Mouse (Mus musculus): ENCODE measurements around the gene Vamp1. TPM values are rescaled to one million over a fixed set of nuclear protein-coding genes. Genes with fewer than 3 reads are reported as not detected.

Vamp1 gene
- 3.8 TPM for polyA plus RNA-seq (2014; fragmentation: Illumina TruSeq; extraction: RNeasy Lipid Tissue Mini Kit (QIAGEN cat#74804); ENCODE audit: insufficient read depth, low read depth, low replicate concordance)

DNA sequence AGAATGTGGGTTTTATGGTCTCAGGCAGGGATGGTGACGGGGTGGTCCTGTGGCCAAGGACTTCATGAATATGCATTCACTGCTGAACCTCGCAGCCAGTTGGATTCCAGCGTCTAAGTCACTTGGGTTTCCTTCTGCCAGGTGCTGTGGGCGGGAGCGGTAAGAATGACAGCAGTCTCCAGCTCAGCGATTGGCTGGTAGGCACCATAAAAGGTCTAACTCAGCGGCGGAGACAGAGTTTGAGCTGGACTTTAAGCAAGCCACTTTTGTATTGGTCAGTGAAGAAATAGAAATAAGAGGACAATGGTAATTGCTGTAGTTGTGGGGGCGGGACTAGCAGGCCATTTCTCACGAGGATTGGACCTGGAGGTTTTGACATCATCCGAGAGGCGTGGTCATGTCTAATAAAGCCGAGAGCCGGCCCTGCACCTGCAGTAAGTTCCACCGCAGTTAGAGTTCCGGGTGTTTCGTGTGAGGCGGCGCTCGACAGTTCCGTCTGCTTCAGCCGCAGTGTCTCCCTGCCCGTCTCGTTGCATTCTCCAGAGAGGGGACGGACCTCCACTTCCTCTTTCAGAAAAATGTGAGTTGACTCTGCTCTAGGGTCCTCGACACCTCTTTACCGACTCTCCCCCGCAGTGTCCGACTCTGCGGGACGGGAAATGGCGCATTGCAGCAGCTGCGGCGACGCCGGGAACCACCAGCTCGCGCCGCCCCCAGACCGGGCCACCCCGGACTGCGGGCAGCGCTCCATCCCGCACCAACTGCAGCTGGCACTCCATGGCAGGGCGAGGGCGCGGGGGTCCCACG lies at the start of gene Vamp1:
Gene Vamp1 (plus strand): TSS at position 404 of the 807 bp plus-strand sequence.

DNA sequence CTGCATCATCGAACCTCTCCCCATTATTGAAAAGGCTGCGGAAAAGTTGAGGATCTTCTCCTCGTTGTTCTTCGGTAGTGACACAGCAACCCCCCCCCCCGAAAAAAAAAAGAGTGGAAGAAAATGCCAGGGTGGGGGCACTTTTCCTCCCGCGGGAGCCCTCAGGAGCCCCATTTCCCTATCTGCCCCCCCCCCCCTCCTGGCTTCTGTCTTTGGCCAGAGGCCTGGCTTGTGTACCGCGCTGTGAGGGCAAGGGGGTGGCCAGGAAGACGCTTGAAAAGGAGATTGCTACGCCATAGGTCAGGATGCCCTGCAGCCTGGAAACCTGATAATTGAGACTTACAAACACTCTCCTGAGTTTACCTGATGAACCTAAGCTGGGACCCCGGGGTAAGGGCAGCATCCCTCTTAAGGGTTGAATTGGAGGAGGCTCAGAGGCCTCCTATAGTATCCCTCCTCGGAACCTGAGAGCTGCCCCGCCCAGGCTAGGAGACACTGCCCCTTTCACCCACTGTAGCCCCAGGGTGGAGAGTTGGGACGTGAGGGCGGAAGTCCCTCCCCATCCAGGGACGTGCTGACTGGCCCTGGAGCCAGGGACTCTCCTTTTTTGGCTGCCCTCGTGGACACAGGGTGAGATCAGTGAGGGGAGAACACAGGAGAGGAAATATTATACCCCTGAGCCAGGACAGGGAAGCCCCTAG lies 49.1 kb upstream of the Vamp1 start, which contains the start of gene Gapdh:
Gene Gapdh (minus strand): TSS at position 417 of the 701 bp plus-strand sequence.

DNA sequence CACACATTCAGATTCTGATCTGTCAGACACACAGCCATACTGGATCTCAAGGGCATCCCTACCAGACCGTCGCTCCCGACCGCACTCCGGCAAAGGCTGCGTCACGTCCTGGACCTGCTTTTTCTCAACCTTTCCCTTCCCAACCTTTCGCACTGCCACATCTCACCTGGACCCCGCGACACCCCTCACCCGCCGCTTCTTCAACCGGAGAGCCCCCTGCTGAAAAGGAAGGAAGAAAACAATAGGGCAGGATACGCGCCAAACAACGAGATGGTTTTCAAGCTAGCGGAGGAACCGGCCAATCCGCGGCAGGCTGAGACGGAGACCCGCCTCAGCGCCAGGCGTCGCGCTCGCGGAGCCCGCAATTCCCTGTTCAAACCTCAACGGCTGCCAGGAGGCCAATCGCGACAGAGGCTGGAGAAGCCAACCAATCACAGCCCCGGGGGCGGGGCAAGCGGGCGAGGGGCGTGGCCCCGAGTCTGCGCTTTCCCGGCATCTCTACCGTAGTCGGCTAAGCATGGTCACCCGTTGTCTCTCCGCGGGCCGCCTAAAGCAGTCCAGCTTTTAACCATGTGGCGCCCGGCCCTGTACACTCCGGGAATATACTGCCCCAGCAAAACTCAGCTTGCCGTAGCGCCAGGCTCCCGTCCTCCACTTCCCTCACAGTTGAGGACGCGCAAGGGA lies 23.9 kb upstream of the Vamp1 start, which contains the start of the genes Ncapd2 and Mrpl51:
Gene Ncapd2 (minus strand): TSS at position 370 of the 684 bp plus-strand sequence.
Gene Mrpl51 (plus strand): TSS at position 470 of the 684 bp plus-strand sequence.

DNA sequence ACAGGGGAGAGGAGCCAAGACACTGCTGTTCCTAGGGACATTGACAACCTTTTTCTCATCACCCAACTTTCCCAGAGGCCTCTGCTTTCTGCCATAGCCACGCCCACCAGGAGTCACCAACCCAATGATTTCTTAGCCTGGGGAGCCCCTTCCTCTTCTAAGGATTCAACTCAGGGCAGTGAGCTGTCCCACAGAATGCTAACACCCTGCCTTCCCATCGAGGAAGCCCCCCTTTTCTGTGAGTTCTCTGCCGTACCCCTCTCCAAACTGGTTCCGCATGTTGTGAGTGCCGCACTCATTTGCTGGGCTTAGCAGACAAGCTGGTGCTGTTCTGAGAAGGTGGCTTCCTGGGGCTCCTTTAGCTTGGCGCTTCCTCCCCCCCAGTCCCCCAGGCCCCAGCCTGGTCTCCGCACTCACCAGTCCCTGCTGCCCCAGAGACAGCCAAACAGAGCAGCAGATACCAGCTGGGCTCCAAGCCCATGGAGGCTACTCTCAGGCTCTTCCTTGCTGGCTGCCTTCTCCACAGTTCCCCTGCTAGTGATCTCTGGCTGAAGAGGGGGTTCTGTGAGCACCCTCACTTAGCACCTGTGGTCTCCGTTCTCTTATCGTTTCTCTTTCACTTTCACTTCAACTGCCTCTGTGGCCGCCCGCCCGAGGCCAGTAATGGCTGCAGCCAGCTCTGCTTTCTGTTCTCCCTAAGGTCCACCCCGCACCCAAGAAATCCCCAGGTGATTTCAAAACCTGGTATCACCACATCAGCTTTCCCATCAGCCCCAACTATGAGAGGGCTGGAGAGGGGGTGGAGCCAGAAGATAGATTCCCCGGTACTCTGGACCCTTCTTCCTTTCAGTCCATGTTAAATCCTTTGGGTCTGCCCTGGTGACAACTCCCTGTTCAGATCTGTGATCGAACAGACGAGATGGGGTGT lies 16.0 kb downstream of the Vamp1 start, which contains the start of gene Tapbpl:
Gene Tapbpl (minus strand): TSS at position 744 of the 928 bp plus-strand sequence.

DNA sequence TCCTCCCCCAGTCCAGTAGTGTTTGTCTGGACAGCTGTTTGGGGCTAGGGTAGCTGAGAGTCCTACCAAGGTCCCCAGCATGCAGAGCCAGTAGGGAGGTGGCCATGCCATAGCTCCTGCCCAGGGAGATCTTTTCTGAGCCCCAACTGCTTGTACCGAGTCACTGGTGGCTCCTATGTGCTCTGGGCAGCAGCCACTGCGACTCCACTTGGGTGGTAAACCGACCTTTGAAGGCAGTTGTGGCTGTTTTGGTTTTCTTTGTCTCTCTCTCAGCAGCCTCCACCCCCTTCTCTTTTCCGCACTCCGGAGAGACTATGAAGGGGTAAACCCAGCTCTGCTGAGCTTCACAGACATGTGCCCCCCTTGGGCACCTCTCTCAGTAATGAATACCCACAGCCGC lies 21.4 kb downstream of the Vamp1 start, which contains the start of gene Cd27:
Gene Cd27 (minus strand): TSS at position 229 of the 400 bp plus-strand sequence.

DNA sequence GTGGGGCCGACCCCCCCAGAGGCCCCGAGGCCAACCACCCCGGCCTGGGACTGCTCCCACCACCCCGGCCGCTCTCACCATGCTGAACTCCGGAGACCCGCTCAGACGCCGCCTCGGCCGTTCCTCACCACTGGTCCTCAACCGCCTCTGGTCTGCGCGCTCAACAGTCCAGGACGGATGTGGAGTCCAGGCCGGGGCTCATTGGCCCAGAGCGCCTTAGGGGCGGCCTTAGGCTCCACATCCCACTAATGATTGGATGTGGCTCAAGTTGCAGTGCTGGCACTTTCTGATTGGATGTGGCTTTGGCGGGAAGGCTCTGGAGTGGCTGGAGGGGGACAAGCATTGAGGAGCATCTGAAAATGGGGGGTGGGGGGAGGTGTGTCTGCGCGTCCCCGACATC lies 70.5 kb downstream of the Vamp1 start, which contains the start of gene Tuba3a:
Gene Tuba3a (minus strand): TSS at position 153 of the 400 bp plus-strand sequence.

Other genes with a start within 250 kb of the Vamp1 start
- gene Pianp, start 218.9 kb upstream of the Vamp1 start, polyA plus RNA-seq (2014; fragmentation: Illumina TruSeq; extraction: RNeasy Lipid Tissue Mini Kit (QIAGEN cat#74804); ENCODE audit: insufficient read depth, low read depth, low replicate concordance): 0.85 TPM
- 14.9 TPM for gene Zfp384, start 206.4 kb upstream of the Vamp1 start, polyA plus RNA-seq (2014; fragmentation: Illumina TruSeq; extraction: RNeasy Lipid Tissue Mini Kit (QIAGEN cat#74804); ENCODE audit: insufficient read depth, low read depth, low replicate concordance)
- 48.9 TPM for gene Ing4, start 175.8 kb upstream of the Vamp1 start, polyA plus RNA-seq (2014; fragmentation: Illumina TruSeq; extraction: RNeasy Lipid Tissue Mini Kit (QIAGEN cat#74804); ENCODE audit: insufficient read depth, low read depth, low replicate concordance)
- gene Acrbp, start 165.9 kb upstream of the Vamp1 start, polyA plus RNA-seq (2014; fragmentation: Illumina TruSeq; extraction: RNeasy Lipid Tissue Mini Kit (QIAGEN cat#74804); ENCODE audit: insufficient read depth, low read depth, low replicate concordance): 5.7 TPM
- 0.61 TPM for gene Lpar5, start 147.6 kb upstream of the Vamp1 start, polyA plus RNA-seq (2014; fragmentation: Illumina TruSeq; extraction: RNeasy Lipid Tissue Mini Kit (QIAGEN cat#74804); ENCODE audit: insufficient read depth, low read depth, low replicate concordance)
- 28.2 TPM for gene Chd4, start 119.6 kb upstream of the Vamp1 start, polyA plus RNA-seq (2014; fragmentation: Illumina TruSeq; extraction: RNeasy Lipid Tissue Mini Kit (QIAGEN cat#74804); ENCODE audit: insufficient read depth, low read depth, low replicate concordance)
- gene Nop2, start 83.6 kb upstream of the Vamp1 start, polyA plus RNA-seq (2014; fragmentation: Illumina TruSeq; extraction: RNeasy Lipid Tissue Mini Kit (QIAGEN cat#74804); ENCODE audit: insufficient read depth, low read depth, low replicate concordance): 11.0 TPM
- gene Iffo1, start 70.3 kb upstream of the Vamp1 start, polyA plus RNA-seq (2014; fragmentation: Illumina TruSeq; extraction: RNeasy Lipid Tissue Mini Kit (QIAGEN cat#74804); ENCODE audit: insufficient read depth, low read depth, low replicate concordance): 8.6 TPM
- 405 TPM for gene Gapdh, start 49.1 kb upstream of the Vamp1 start, polyA plus RNA-seq (2014; fragmentation: Illumina TruSeq; extraction: RNeasy Lipid Tissue Mini Kit (QIAGEN cat#74804); ENCODE audit: insufficient read depth, low read depth, low replicate concordance)
- 5.2 TPM for gene Ncapd2, start 23.9 kb upstream of the Vamp1 start, polyA plus RNA-seq (2014; fragmentation: Illumina TruSeq; extraction: RNeasy Lipid Tissue Mini Kit (QIAGEN cat#74804); ENCODE audit: insufficient read depth, low read depth, low replicate concordance)
- gene Mrpl51, start 23.8 kb upstream of the Vamp1 start, polyA plus RNA-seq (2014; fragmentation: Illumina TruSeq; extraction: RNeasy Lipid Tissue Mini Kit (QIAGEN cat#74804); ENCODE audit: insufficient read depth, low read depth, low replicate concordance): 67.2 TPM
- 20.4 TPM for gene Tapbpl, start 16.3 kb downstream of the Vamp1 start, polyA plus RNA-seq (2014; fragmentation: Illumina TruSeq; extraction: RNeasy Lipid Tissue Mini Kit (QIAGEN cat#74804); ENCODE audit: insufficient read depth, low read depth, low replicate concordance)
- gene Cd27, start 21.5 kb downstream of the Vamp1 start, polyA plus RNA-seq (2014; fragmentation: Illumina TruSeq; extraction: RNeasy Lipid Tissue Mini Kit (QIAGEN cat#74804); ENCODE audit: insufficient read depth, low read depth, low replicate concordance): 4.9 TPM
- gene Tuba3a, start 70.5 kb downstream of the Vamp1 start, polyA plus RNA-seq (2014; fragmentation: Illumina TruSeq; extraction: RNeasy Lipid Tissue Mini Kit (QIAGEN cat#74804); ENCODE audit: insufficient read depth, low read depth, low replicate concordance): not detected
- gene Ltbr, start 98.3 kb downstream of the Vamp1 start, polyA plus RNA-seq (2014; fragmentation: Illumina TruSeq; extraction: RNeasy Lipid Tissue Mini Kit (QIAGEN cat#74804); ENCODE audit: insufficient read depth, low read depth, low replicate concordance): 66.9 TPM
- gene Scnn1a, start 105.1 kb downstream of the Vamp1 start, polyA plus RNA-seq (2014; fragmentation: Illumina TruSeq; extraction: RNeasy Lipid Tissue Mini Kit (QIAGEN cat#74804); ENCODE audit: insufficient read depth, low read depth, low replicate concordance): 82.4 TPM
- 94.3 TPM for gene Tnfrsf1a, start 133.8 kb downstream of the Vamp1 start, polyA plus RNA-seq (2014; fragmentation: Illumina TruSeq; extraction: RNeasy Lipid Tissue Mini Kit (QIAGEN cat#74804); ENCODE audit: insufficient read depth, low read depth, low replicate concordance)
- gene Plekhg6, start 165.2 kb downstream of the Vamp1 start, polyA plus RNA-seq (2014; fragmentation: Illumina TruSeq; extraction: RNeasy Lipid Tissue Mini Kit (QIAGEN cat#74804); ENCODE audit: insufficient read depth, low read depth, low replicate concordance): 0.72 TPM

Data from lung, adult 10 weeks (tissue).